Mouse (Mus musculus): ENCODE results near the gene Zc3h18. TPM values are rescaled to one million over a fixed set of nuclear protein-coding genes. Genes with fewer than 3 reads are reported as not detected.

Gene Zc3h18
- polyA plus RNA-seq, 1 experiment from 2014 or later, result 33.7 TPM

GRCm38 (mm10) chr8:122461473-122462148, 85.2 kb downstream of the Zc3h18 start:
- Histone ChIP-seq H3K4me3 (replicated peaks; ENCODE audit: low read depth, low read length) (no peak overlapping the region), H3K27ac (no peak overlapping the region), H3K36me3 (ENCODE audit: insufficient read depth, low read length) (peaks cover 3% of the 10 kb centered on the region; the same call in 1 of the 2 replicates), H3K27me3 (ENCODE audit: insufficient read depth, low read length) (peaks cover 16% of the 10 kb centered on the region), H3K9me3 (replicated peaks; ENCODE audit: low read length) (no peaks in the 10 kb centered on the region), H3K9ac (ENCODE audit: low read depth, low read length) (no peak overlapping the region), H3K4me2 (ENCODE audit: low read length) (no peak overlapping the region), H3K4me1 (replicated peaks; ENCODE audit: insufficient read depth, low read length) (peaks cover 13% of the 10 kb centered on the region; the same call in 1 of the 2 replicates)
- ATAC-seq (replicated peaks; ENCODE audit: low FRiP score, low read depth) (no peak), DNase-seq (ENCODE audit: low spot score) (no peak)
- WGBS, result 65% methylated on average over 11 of the region's 11 CpGs
- no peak for TF ChIP-seq CTCF (IDR thresholded peaks at IDR 0.05; ENCODE audit: low read depth)

- Histone ChIP-seq H3K27me3 (ENCODE audit: insufficient read depth, low read length) (peaks cover 12% of the 10 kb centered on the region), H3K36me3 (ENCODE audit: insufficient read depth, low read length) (peaks cover 12% of the 10 kb centered on the region; the same call in 1 of the 2 replicates), H3K4me1 (replicated peaks; ENCODE audit: insufficient read depth, low read length) (peaks cover 13% of the 10 kb centered on the region; the same call in 1 of the 2 replicates), H3K4me3 (replicated peaks; ENCODE audit: low read depth, low read length) (no peak overlapping the region), H3K9me3 (replicated peaks; ENCODE audit: low read length) (no peaks in the 10 kb centered on the region), H3K4me2 (ENCODE audit: low read length) (no peak overlapping the region), H3K9ac (ENCODE audit: low read depth, low read length) (0 out of 2 replicates have a peak overlapping the region, but pooled peaks have one; percentile 9), H3K27ac (no peak overlapping the region)
- DNase-seq (ENCODE audit: low spot score) (no peak), ATAC-seq (replicated peaks; ENCODE audit: low FRiP score, low read depth) (no peak)
- WGBS, result 68% methylated on average over 8 of the region's 8 CpGs
- no peak for TF ChIP-seq CTCF (IDR thresholded peaks at IDR 0.05; ENCODE audit: low read depth)
Measured at GRCm38 (mm10) chr8:122462510-122462909, 86.1 kb downstream of the Zc3h18 start.

- Histone ChIP-seq H3K4me3 (replicated peaks; ENCODE audit: low read depth, low read length) (no peak overlapping the region), H3K9ac (ENCODE audit: low read depth, low read length) (no peak overlapping the region), H3K9me3 (replicated peaks; ENCODE audit: low read length) (no peaks in the 10 kb centered on the region), H3K27ac (no peak overlapping the region), H3K4me2 (ENCODE audit: low read length) (no peak overlapping the region), H3K4me1 (replicated peaks; ENCODE audit: insufficient read depth, low read length) (peaks cover 13% of the 10 kb centered on the region; the same call in 1 of the 2 replicates), H3K27me3 (ENCODE audit: insufficient read depth, low read length) (peaks cover 12% of the 10 kb centered on the region), H3K36me3 (ENCODE audit: insufficient read depth, low read length) (peaks cover 24% of the 10 kb centered on the region; the same call in 1 of the 2 replicates)
- WGBS, result 57% methylated on average over 12 of the region's 12 CpGs
- ATAC-seq (replicated peaks; ENCODE audit: low FRiP score, low read depth), result no peak
- DNase-seq (ENCODE audit: low spot score), result no peak
- TF ChIP-seq CTCF (IDR thresholded peaks at IDR 0.05; ENCODE audit: low read depth), result no peak
Measured at GRCm38 (mm10) chr8:122463651-122464640, 87.5 kb downstream of the Zc3h18 start.

GRCm38 (mm10) chr8:122464985-122465384, 88.6 kb downstream of the Zc3h18 start:
- Histone ChIP-seq H3K4me2 (ENCODE audit: low read length) (no peak overlapping the region), H3K9ac (ENCODE audit: low read depth, low read length) (no peak overlapping the region), H3K9me3 (replicated peaks; ENCODE audit: low read length) (no peaks in the 10 kb centered on the region), H3K4me1 (replicated peaks; ENCODE audit: insufficient read depth, low read length) (peaks cover 9% of the 10 kb centered on the region; the same call in 1 of the 2 replicates), H3K4me3 (replicated peaks; ENCODE audit: low read depth, low read length) (no peak overlapping the region), H3K27me3 (ENCODE audit: insufficient read depth, low read length) (peaks cover 7% of the 10 kb centered on the region), H3K27ac (no peak overlapping the region), H3K36me3 (ENCODE audit: insufficient read depth, low read length) (peaks cover 27% of the 10 kb centered on the region; the same call in 1 of the 2 replicates)
- ATAC-seq (replicated peaks; ENCODE audit: low FRiP score, low read depth) (no peak), DNase-seq (ENCODE audit: low spot score) (no peak)
- 66% methylated on average over 7 of the region's 7 CpGs for WGBS
- no peak for TF ChIP-seq CTCF (IDR thresholded peaks at IDR 0.05; ENCODE audit: low read depth)

Other genes starting within 250 kb of the Zc3h18 start
- gene Zfpm1, start 94.5 kb upstream of the Zc3h18 start, polyA plus RNA-seq (2015; fragmentation: Nextera tagmentation; extraction: Ambion mirVana), result 1.4 and 2.3 TPM in 2 replicates
- not detected in 2 replicates for gene Trhr2, start 15.9 kb upstream of the Zc3h18 start, polyA plus RNA-seq (2015; fragmentation: Nextera tagmentation; extraction: Ambion mirVana)
- gene Il17c, start 45.4 kb downstream of the Zc3h18 start, polyA plus RNA-seq (2015; fragmentation: Nextera tagmentation; extraction: Ambion mirVana), result not detected in 2 replicates
- 647 and 704 TPM in 2 replicates for gene Cyba, start 56.3 kb downstream of the Zc3h18 start, polyA plus RNA-seq (2015; fragmentation: Nextera tagmentation; extraction: Ambion mirVana)
- 31.2 and 36.3 TPM in 2 replicates for gene Mvd, start 66.8 kb downstream of the Zc3h18 start, polyA plus RNA-seq (2015; fragmentation: Nextera tagmentation; extraction: Ambion mirVana)
- 0.67 and 1.0 TPM in 2 replicates for gene Snai3, start 84.1 kb downstream of the Zc3h18 start, polyA plus RNA-seq (2015; fragmentation: Nextera tagmentation; extraction: Ambion mirVana)
- gene Rnf166, start 99.5 kb downstream of the Zc3h18 start, polyA plus RNA-seq (2015; fragmentation: Nextera tagmentation; extraction: Ambion mirVana), result 44.0 and 44.5 TPM in 2 replicates
- gene Ctu2, start 99.5 kb downstream of the Zc3h18 start, polyA plus RNA-seq (2015; fragmentation: Nextera tagmentation; extraction: Ambion mirVana), result 44.5 and 45.6 TPM in 2 replicates
- 12.5 and 14.9 TPM in 2 replicates for gene Piezo1, start 174.7 kb downstream of the Zc3h18 start, polyA plus RNA-seq (2015; fragmentation: Nextera tagmentation; extraction: Ambion mirVana)
- gene Cdt1, start 191.4 kb downstream of the Zc3h18 start, polyA plus RNA-seq (2015; fragmentation: Nextera tagmentation; extraction: Ambion mirVana), result 21.2 and 24.7 TPM in 2 replicates
- gene Aprt, start 200.3 kb downstream of the Zc3h18 start, polyA plus RNA-seq (2015; fragmentation: Nextera tagmentation; extraction: Ambion mirVana), result 354 and 392 TPM in 2 replicates
- gene Galns, start 234.9 kb downstream of the Zc3h18 start, polyA plus RNA-seq (2015; fragmentation: Nextera tagmentation; extraction: Ambion mirVana), result 19.4 and 23.3 TPM in 2 replicates
- 64.5 and 73.3 TPM in 2 replicates for gene Trappc2l, start 235.0 kb downstream of the Zc3h18 start, polyA plus RNA-seq (2015; fragmentation: Nextera tagmentation; extraction: Ambion mirVana)
- 0.15 and 0.22 TPM in 2 replicates for gene Pabpn1l, start 246.1 kb downstream of the Zc3h18 start, polyA plus RNA-seq (2015; fragmentation: Nextera tagmentation; extraction: Ambion mirVana)

Data from kidney, postnatal 0 days (tissue).